Mouse (Mus musculus) Muller cell, postnatal 12 days (primary cell): ENCODE data around the gene Gm3106.
"Not testable (repeated sequence)": the region's sequence is repeated elsewhere in the genome, so short reads cannot be mapped to it uniquely, and the experiment has no call there.

Experiments used
- DNase-seq: peaks from one replicate; pipeline ENCODE4 v3.0.0-alpha.2; 2015; ENCODE audit errors: inconsistent ontology term

Gm3106 gene

GRCm38 (mm10) chr5:94217705-94218104, at the start of gene Gm3106:
TSS of gene Gm3106 (plus strand) at chr5:94218005.
- not testable (repeated sequence) for DNase-seq
